Mouse (Mus musculus) G1E (cell line): Measurements from ENCODE around the gene Slamf8. TPM values are rescaled to one million over a fixed set of nuclear protein-coding genes. Genes with fewer than 3 reads are reported as not detected.

Experiments
- ATAC-seq: 2 replicates; pipeline ENCODE4 v1.8.0; 2016; ENCODE audit warnings: mild to moderate bottlenecking; ENCODE audit not compliant: insufficient number of reproducible peaks, poor library complexity, low FRiP score, severe bottlenecking; ENCODE audit errors: extremely low read depth
- DNase-seq: peaks from one replicate; pipeline ENCODE4 v3.0.0; 2012; ENCODE audit warnings: low spot score
- H3K27me3 ChIP-seq: 2 replicates; pipeline ENCODE4 v1.6.1; 2012; ENCODE audit warnings: mild to moderate bottlenecking, low read length, inconsistent platforms; ENCODE audit not compliant: insufficient read depth
- H3K36me3 ChIP-seq: replicated peaks from 2 replicates; pipeline ENCODE3; 2012; ENCODE audit warnings: mild to moderate bottlenecking, inconsistent platforms
- H3K4me1 ChIP-seq: 2 replicates; pipeline ENCODE4 v1.6.1; 2012; ENCODE audit warnings: low read depth, low read length, inconsistent platforms, mixed read lengths; ENCODE audit not compliant: insufficient read depth
- H3K4me3 ChIP-seq: 2 replicates; pipeline ENCODE4 v1.5.1; 2012; ENCODE audit warnings: low read depth, mild to moderate bottlenecking, inconsistent platforms, low read length, moderate library complexity, mixed read lengths
- H3K9me3 ChIP-seq: replicated peaks from 2 replicates; pipeline ENCODE4 v1.6.1; 2012; ENCODE audit warnings: inconsistent platforms
- CTCF ChIP-seq: IDR thresholded peaks from 2 replicates; pipeline ENCODE4 v1.5.1; 2012; ENCODE audit warnings: low read depth, low read length, inconsistent platforms, mixed read lengths
- GATA1 ChIP-seq: IDR thresholded peaks from 2 replicates; pipeline ENCODE4 v1.6.1; 2012; ENCODE audit warnings: borderline replicate concordance, low read length, inconsistent platforms, mixed read lengths
- GATA2 ChIP-seq: IDR thresholded peaks from 2 replicates; pipeline ENCODE4 v1.6.1; 2012; ENCODE audit warnings: low read depth, low read length, inconsistent platforms, borderline replicate concordance
- POLR2AphosphoS5 ChIP-seq: IDR thresholded peaks from 2 replicates; pipeline ENCODE4 v1.6.1; 2012; ENCODE audit warnings: low read depth, low read length, inconsistent platforms; ENCODE audit not compliant: insufficient replicate concordance
- TAL1 ChIP-seq: conservative IDR thresholded peaks from 2 replicates; pipeline ENCODE4 v1.6.1; 2012; ENCODE audit warnings: low read depth, low read length, inconsistent platforms, mixed read lengths
- polyA plus RNA-seq: library from polyadenylated mRNA; stranded (reverse); fragments of >175 nt; gene quantifications from 2 replicates; pipeline ENCODE4 v1.2.3, GENCODE M21; 2012
- total RNA-seq, 2 experiments: library from RNA; stranded (forward) in 1 of 2; stranded (reverse) in 1 of 2; fragments of 200-1000 nt in 1 of 2; fragments of >200 nt in 1 of 2; fragmentation: Nextera tagmentation in 1 of 2; gene quantifications; 2 replicates each; pipeline ENCODE4 v1.2.3; 2014 to 2017

The Slamf8 gene
- total and polyA plus RNA-seq, 3 experiments = 0.16 TPM; not detected in 2

- TF ChIP-seq POLR2AphosphoS5 (no peak), GATA2 (no peak), CTCF (no peak), TAL1 (no peak), GATA1 (no peak)
- no peaks in the 10 kb centered on the region for H3K36me3 ChIP-seq
- no peak for DNase-seq
- H3K9me3 ChIP-seq = peaks cover 26% of the 10 kb centered on the region
- no peaks in the 10 kb centered on the region for H3K4me1 ChIP-seq
- no peak within 1 kb of the TSS for H3K4me3 ChIP-seq
- no peak for ATAC-seq
- H3K27me3 ChIP-seq = no peaks in the 10 kb centered on the region
Measured at GRCm38 (mm10) chr1:172555638-172556037, 34.7 kb downstream of the Slamf8 start, which contains the start of gene Vsig8. Gene Vsig8 (plus strand): TSS chr1:172555938.

- Histone ChIP-seq H3K36me3 (no peaks in the 10 kb centered on the region), H3K4me1 (no peaks in the 10 kb centered on the region), H3K9me3 (peaks cover 20% of the 10 kb centered on the region), H3K27me3 (no peaks in the 10 kb centered on the region), H3K4me3 (no peak overlapping the region)
- TF ChIP-seq POLR2AphosphoS5 (no peak), TAL1 (no peak), CTCF (no peak), GATA1 (no peak), GATA2 (no peak)
- DNase-seq (no peak), ATAC-seq (no peak)
Measured at GRCm38 (mm10) chr1:172552623-172553022, 37.7 kb downstream of the Slamf8 start.

GRCm38 (mm10) chr1:172551009-172551408 is 39.4 kb downstream of the Slamf8 start:
- ATAC-seq (no peak), DNase-seq (no peak)
- Histone ChIP-seq H3K27me3 (no peaks in the 10 kb centered on the region), H3K4me1 (no peaks in the 10 kb centered on the region), H3K36me3 (no peaks in the 10 kb centered on the region), H3K9me3 (peaks cover 14% of the 10 kb centered on the region), H3K4me3 (no peak overlapping the region)
- TF ChIP-seq CTCF (no peak), POLR2AphosphoS5 (no peak), GATA1 (no peak)

- TF ChIP-seq CTCF (no peak), GATA2 (no peak), GATA1 (no peak), TAL1 (no peak), POLR2AphosphoS5 (no peak)
- Histone ChIP-seq H3K4me1 (no peaks in the 10 kb centered on the region), H3K36me3 (no peaks in the 10 kb centered on the region), H3K4me3 (no peak overlapping the region), H3K27me3 (no peaks in the 10 kb centered on the region), H3K9me3 (peaks cover 9% of the 10 kb centered on the region)
- ATAC-seq = no peak
- no peak for DNase-seq
Measured at GRCm38 (mm10) chr1:172550551-172550951, 39.8 kb downstream of the Slamf8 start.

- DNase-seq (no peak), ATAC-seq (no peak)
- no peaks in the 10 kb centered on the region for H3K36me3 ChIP-seq
- H3K4me1 ChIP-seq = no peaks in the 10 kb centered on the region
- TF ChIP-seq CTCF = no peak
- no peak for TF ChIP-seq GATA1
- no peak for TF ChIP-seq TAL1
- TF ChIP-seq POLR2AphosphoS5 = no peak
- TF ChIP-seq GATA2 = no peak
- peaks cover 14% of the 10 kb centered on the region for H3K9me3 ChIP-seq
- H3K4me3 ChIP-seq = no peak overlapping the region
- H3K27me3 ChIP-seq = no peaks in the 10 kb centered on the region
Measured at GRCm38 (mm10) chr1:172549717-172550116, 40.7 kb downstream of the Slamf8 start.

- TF ChIP-seq GATA2 = no peak
- no peak for TF ChIP-seq POLR2AphosphoS5
- TF ChIP-seq TAL1 = no peak
- no peak for TF ChIP-seq CTCF
- TF ChIP-seq GATA1 = no peak
- no peaks in the 10 kb centered on the region for H3K4me1 ChIP-seq
- no peak for ATAC-seq
- H3K4me3 ChIP-seq = no peak overlapping the region
- H3K27me3 ChIP-seq = no peaks in the 10 kb centered on the region
- H3K36me3 ChIP-seq = no peaks in the 10 kb centered on the region
- peaks cover 14% of the 10 kb centered on the region for H3K9me3 ChIP-seq
- DNase-seq = no peak
Measured at GRCm38 (mm10) chr1:172549314-172549713, 41.1 kb downstream of the Slamf8 start.

- no peak for TF ChIP-seq GATA1
- no peak for TF ChIP-seq GATA2
- no peak for TF ChIP-seq CTCF
- TF ChIP-seq TAL1 = no peak
- TF ChIP-seq POLR2AphosphoS5 = no peak
- H3K9me3 ChIP-seq = peaks cover 14% of the 10 kb centered on the region
- H3K27me3 ChIP-seq = no peaks in the 10 kb centered on the region
- DNase-seq (no peak), ATAC-seq (no peak)
- H3K4me3 ChIP-seq = no peak overlapping the region
- H3K4me1 ChIP-seq = no peaks in the 10 kb centered on the region
- H3K36me3 ChIP-seq = no peaks in the 10 kb centered on the region
Measured at GRCm38 (mm10) chr1:172548501-172548900, 41.9 kb downstream of the Slamf8 start.
